Mouse (Mus musculus): ENCODE results near the gene Tut1. TPM values are rescaled to one million over a fixed set of nuclear protein-coding genes. Genes with fewer than 3 reads are reported as not detected.
A peak's percentile ranks its signal among the peaks of the same experiment; 100 is the strongest.

Gene Tut1
- polyA plus RNA-seq (2015; fragmentation: Nextera tagmentation; extraction: Ambion mirVana): 25.6 and 26.2 TPM in 2 replicates

GRCm38 (mm10) chr19:8953135-8954039 lies at the start of gene Tut1:
Gene Tut1 (plus strand): TSS chr19:8953847.
- WGBS: 1% methylated on average over 46 of the region's 46 CpGs
- Histone ChIP-seq H3K27ac (ENCODE audit: low read length) (peak within 1 kb of the TSS; percentile 79), H3K9me3 (replicated peaks; ENCODE audit: control insufficient read depth, low read length, poor library complexity, severe bottlenecking) (no peaks in the 10 kb centered on the region), H3K4me2 (ENCODE audit: low read length) (peak within 1 kb of the TSS; percentile 83), H3K4me3 (ENCODE audit: low read depth, low read length) (peak within 1 kb of the TSS; percentile 72), H3K9ac (ENCODE audit: low read depth, low read length) (peak within 1 kb of the TSS; percentile 75), H3K36me3 (ENCODE audit: control insufficient read depth, insufficient read depth, low read length) (peaks cover 29% of the 10 kb centered on the region), H3K4me1 (ENCODE audit: control insufficient read depth, insufficient read depth, low read length) (peaks cover 19% of the 10 kb centered on the region), H3K27me3 (ENCODE audit: control insufficient read depth, insufficient read depth, low read depth, low read length) (no peaks in the 10 kb centered on the region)
- peak; percentile 95 for ATAC-seq

- no peak overlapping the region for H3K9ac ChIP-seq (ENCODE audit: low read depth, low read length)
- H3K27ac ChIP-seq (ENCODE audit: low read length): no peak overlapping the region
- H3K36me3 ChIP-seq (ENCODE audit: control insufficient read depth, insufficient read depth, low read length): peaks cover 65% of the 10 kb centered on the region
- no peak overlapping the region for H3K4me3 ChIP-seq (ENCODE audit: low read depth, low read length)
- no peaks in the 10 kb centered on the region for H3K4me1 ChIP-seq (ENCODE audit: control insufficient read depth, insufficient read depth, low read length)
- H3K4me2 ChIP-seq (ENCODE audit: low read length): no peak overlapping the region
- no peaks in the 10 kb centered on the region for H3K9me3 ChIP-seq (replicated peaks; ENCODE audit: control insufficient read depth, low read length, poor library complexity, severe bottlenecking)
- no peaks in the 10 kb centered on the region for H3K27me3 ChIP-seq (ENCODE audit: control insufficient read depth, insufficient read depth, low read depth, low read length)
- WGBS: 91% methylated on average over 6 of the region's 6 CpGs
- no peak for ATAC-seq
These were observed 45.1 kb upstream of the Tut1 start for GRCm38 (mm10) chr19:8908531-8908930.

- Histone ChIP-seq H3K4me3 (ENCODE audit: low read depth, low read length) (no peak overlapping the region), H3K27ac (ENCODE audit: low read length) (no peak overlapping the region), H3K27me3 (ENCODE audit: control insufficient read depth, insufficient read depth, low read depth, low read length) (no peaks in the 10 kb centered on the region), H3K4me2 (ENCODE audit: low read length) (no peak overlapping the region), H3K36me3 (ENCODE audit: control insufficient read depth, insufficient read depth, low read length) (peaks cover 75% of the 10 kb centered on the region), H3K9me3 (replicated peaks; ENCODE audit: control insufficient read depth, low read length, poor library complexity, severe bottlenecking) (no peaks in the 10 kb centered on the region), H3K9ac (ENCODE audit: low read depth, low read length) (no peak overlapping the region), H3K4me1 (ENCODE audit: control insufficient read depth, insufficient read depth, low read length) (no peaks in the 10 kb centered on the region)
- 91% methylated on average over 5 of the region's 5 CpGs for whole genome bisulfite sequencing
- no peak for ATAC-seq
These were observed 41.8 kb upstream of the Tut1 start for GRCm38 (mm10) chr19:8911810-8912209.

GRCm38 (mm10) chr19:8914212-8914611 lies 39.4 kb upstream of the Tut1 start:
- Histone ChIP-seq H3K27ac (ENCODE audit: low read length) (no peak overlapping the region), H3K27me3 (ENCODE audit: control insufficient read depth, insufficient read depth, low read depth, low read length) (no peaks in the 10 kb centered on the region), H3K36me3 (ENCODE audit: control insufficient read depth, insufficient read depth, low read length) (peaks cover 56% of the 10 kb centered on the region), H3K4me1 (ENCODE audit: control insufficient read depth, insufficient read depth, low read length) (no peaks in the 10 kb centered on the region), H3K4me2 (ENCODE audit: low read length) (no peak overlapping the region), H3K4me3 (ENCODE audit: low read depth, low read length) (no peak overlapping the region), H3K9me3 (replicated peaks; ENCODE audit: control insufficient read depth, low read length, poor library complexity, severe bottlenecking) (no peaks in the 10 kb centered on the region), H3K9ac (ENCODE audit: low read depth, low read length) (no peak overlapping the region)
- ATAC-seq: no peak
- WGBS: 100% methylated on average over 3 of the region's 3 CpGs

- Histone ChIP-seq H3K9ac (ENCODE audit: low read depth, low read length) (no peak overlapping the region), H3K27ac (ENCODE audit: low read length) (no peak overlapping the region), H3K4me3 (ENCODE audit: low read depth, low read length) (no peak overlapping the region), H3K27me3 (ENCODE audit: control insufficient read depth, insufficient read depth, low read depth, low read length) (no peaks in the 10 kb centered on the region), H3K9me3 (replicated peaks; ENCODE audit: control insufficient read depth, low read length, poor library complexity, severe bottlenecking) (no peaks in the 10 kb centered on the region), H3K4me2 (ENCODE audit: low read length) (no peak overlapping the region), H3K36me3 (ENCODE audit: control insufficient read depth, insufficient read depth, low read length) (peaks cover 23% of the 10 kb centered on the region), H3K4me1 (ENCODE audit: control insufficient read depth, insufficient read depth, low read length) (peaks cover 11% of the 10 kb centered on the region)
- WGBS: 90% methylated on average over 3 of the region's 3 CpGs
- no peak for ATAC-seq
These were observed 34.6 kb upstream of the Tut1 start for GRCm38 (mm10) chr19:8919000-8919399.

GRCm38 (mm10) chr19:8919684-8920072 lies 34.0 kb upstream of the Tut1 start:
- no peaks in the 10 kb centered on the region for H3K27me3 ChIP-seq (ENCODE audit: control insufficient read depth, insufficient read depth, low read depth, low read length)
- H3K4me3 ChIP-seq (ENCODE audit: low read depth, low read length): peak overlapping the region; percentile 75
- ATAC-seq: no peak; the same call in 1 of the 2 replicates
- no peak overlapping the region; the same call in 1 of the 2 replicates for H3K9ac ChIP-seq (ENCODE audit: low read depth, low read length)
- peak overlapping the region; percentile 88 for H3K4me2 ChIP-seq (ENCODE audit: low read length)
- H3K4me1 ChIP-seq (ENCODE audit: control insufficient read depth, insufficient read depth, low read length): peaks cover 11% of the 10 kb centered on the region
- no peaks in the 10 kb centered on the region for H3K9me3 ChIP-seq (replicated peaks; ENCODE audit: control insufficient read depth, low read length, poor library complexity, severe bottlenecking)
- 69% methylated on average over 6 of the region's 6 CpGs for WGBS
- peaks cover 16% of the 10 kb centered on the region for H3K36me3 ChIP-seq (ENCODE audit: control insufficient read depth, insufficient read depth, low read length)
- peak overlapping the region; percentile 81 for H3K27ac ChIP-seq (ENCODE audit: low read length)

- no peaks in the 10 kb centered on the region for H3K27me3 ChIP-seq (ENCODE audit: control insufficient read depth, insufficient read depth, low read depth, low read length)
- WGBS: 3% methylated on average over 38 of the region's 50 CpGs
- H3K4me3 ChIP-seq (ENCODE audit: low read depth, low read length): peak within 1 kb of the TSS; percentile 75
- peak within 1 kb of the TSS; percentile 88 for H3K4me2 ChIP-seq (ENCODE audit: low read length)
- H3K4me1 ChIP-seq (ENCODE audit: control insufficient read depth, insufficient read depth, low read length): peaks cover 11% of the 10 kb centered on the region
- H3K9me3 ChIP-seq (replicated peaks; ENCODE audit: control insufficient read depth, low read length, poor library complexity, severe bottlenecking): no peaks in the 10 kb centered on the region
- peak within 1 kb of the TSS; percentile 72 for H3K9ac ChIP-seq (ENCODE audit: low read depth, low read length)
- ATAC-seq: peak; percentile 97
- H3K36me3 ChIP-seq (ENCODE audit: control insufficient read depth, insufficient read depth, low read length): peaks cover 11% of the 10 kb centered on the region
- peak within 1 kb of the TSS; percentile 81 for H3K27ac ChIP-seq (ENCODE audit: low read length)
These were observed 33.4 kb upstream of the Tut1 start, which contains the start of gene B3gat3 for GRCm38 (mm10) chr19:8920073-8920736. Gene B3gat3 (plus strand): TSS chr19:8920374.

- ATAC-seq: peak; percentile 57
- peak overlapping the region; percentile 81 for H3K27ac ChIP-seq (ENCODE audit: low read length)
- 3% methylated on average over 6 of the region's 6 CpGs for WGBS
- peaks cover 9% of the 10 kb centered on the region for H3K36me3 ChIP-seq (ENCODE audit: control insufficient read depth, insufficient read depth, low read length)
- peak overlapping the region; percentile 75 for H3K4me3 ChIP-seq (ENCODE audit: low read depth, low read length)
- H3K9ac ChIP-seq (ENCODE audit: low read depth, low read length): peak overlapping the region; percentile 72
- no peaks in the 10 kb centered on the region for H3K9me3 ChIP-seq (replicated peaks; ENCODE audit: control insufficient read depth, low read length, poor library complexity, severe bottlenecking)
- H3K4me2 ChIP-seq (ENCODE audit: low read length): peak overlapping the region; percentile 88
- no peaks in the 10 kb centered on the region for H3K27me3 ChIP-seq (ENCODE audit: control insufficient read depth, insufficient read depth, low read depth, low read length)
- H3K4me1 ChIP-seq (ENCODE audit: control insufficient read depth, insufficient read depth, low read length): peaks cover 11% of the 10 kb centered on the region
These were observed 32.8 kb upstream of the Tut1 start for GRCm38 (mm10) chr19:8920836-8921291.
